Mouse (Mus musculus) forebrain, embryonic 16.5 days (tissue): Measurements from ENCODE around the gene Cyp2c37. TPM values are rescaled to one million over a fixed set of nuclear protein-coding genes. Genes with fewer than 3 reads are reported as not detected.
"Not testable (repeated sequence)": the region's sequence is repeated elsewhere in the genome, so short reads cannot be mapped to it uniquely, and the experiment has no call there.

Experiments used
- ATAC-seq: fragments of 200-750 bp; cut with Nextera tagmentation; 2 replicates; pipeline ENCODE4 v1.8.0; 2017; ENCODE audit warnings: mild to moderate bottlenecking, moderate library complexity
- H3K27ac ChIP-seq: fragments of 300-500 bp; sonication (generic); 2 replicates; pipeline ENCODE4 v1.5.1; 2014; ENCODE audit warnings: low read length, control low read depth
- H3K27me3 ChIP-seq: fragments of 300-500 bp; sonication (generic); replicated peaks from 2 replicates; pipeline ENCODE4 v1.6.1; 2014; ENCODE audit warnings: low read length; ENCODE audit not compliant: control insufficient read depth, insufficient read depth
- H3K36me3 ChIP-seq: fragments of 300-500 bp; sonication (generic); 2 replicates; pipeline ENCODE4 v1.6.1; 2014; ENCODE audit not compliant: control insufficient read depth, insufficient read depth
- H3K4me1 ChIP-seq: fragments of 300-500 bp; sonication (generic); replicated peaks from 2 replicates; pipeline ENCODE4 v1.6.1; 2014; ENCODE audit warnings: low read length; ENCODE audit not compliant: control insufficient read depth, insufficient read depth
- H3K4me2 ChIP-seq: fragments of 300-500 bp; sonication (generic); 2 replicates; pipeline ENCODE4 v1.6.1; 2014; ENCODE audit warnings: mild to moderate bottlenecking, low read length, control low read depth
- H3K4me3 ChIP-seq: fragments of 300-500 bp; sonication (generic); replicated peaks from 2 replicates; pipeline ENCODE4 v1.5.1; 2014; ENCODE audit warnings: mild to moderate bottlenecking, low read length, control low read depth
- H3K9ac ChIP-seq: fragments of 300-500 bp; sonication (generic); replicated peaks from 2 replicates; pipeline ENCODE4 v1.6.1; 2014; ENCODE audit warnings: low read depth, low read length, control low read depth
- H3K9me3 ChIP-seq: fragments of 300-500 bp; sonication (generic); 2 replicates; pipeline ENCODE4 v1.6.1; 2016; ENCODE audit warnings: low read length; ENCODE audit not compliant: control insufficient read depth
- WGBS: fragments of 180-500 bp; shearing (Covaris S2); extraction: QIAGEN DNeasy Blood & Tissue Kit; methylation state at CpG from one replicate; pipeline ENCODE4 v1.1.7; 2014; 5-methylcytosine and 5-hydroxymethylcytosine counted together
- polyA plus RNA-seq: library from polyadenylated mRNA; unstranded; fragments of >200 nt; fragmentation: Nextera tagmentation; extraction: Ambion mirVana; gene quantifications from 2 replicates; pipeline ENCODE4 v1.2.1, GENCODE M21; 2015

The Cyp2c37 gene
- not detected in 2 replicates for polyA plus RNA-seq

DNA sequence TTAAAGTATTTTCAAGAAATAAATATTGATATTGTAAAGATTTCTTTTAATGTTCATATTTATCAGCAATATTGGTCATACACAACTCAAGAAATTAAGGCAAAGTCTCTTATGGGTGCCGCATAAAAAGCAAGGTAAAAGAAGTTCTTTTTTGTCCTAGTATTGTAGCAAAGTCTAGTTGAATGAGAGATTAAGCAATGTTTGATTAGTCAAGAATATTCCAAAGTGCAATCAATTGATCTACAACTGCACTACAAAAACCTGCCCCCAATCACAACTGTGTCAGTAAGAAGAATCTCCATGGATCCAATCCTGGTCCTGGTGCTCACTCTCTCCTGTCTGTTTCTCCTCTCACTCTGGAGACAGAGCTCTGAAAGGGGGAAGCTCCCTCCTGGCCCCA is at the start of gene Cyp2c37:
Gene Cyp2c37 (plus strand): TSS at position 285 of the 400 bp plus-strand sequence.
- H3K9me3 ChIP-seq, H3K4me2 ChIP-seq, H3K27ac ChIP-seq, H3K4me1 ChIP-seq, H3K36me3 ChIP-seq, ATAC-seq, H3K9ac ChIP-seq, H3K27me3 ChIP-seq, H3K4me3 ChIP-seq: not testable (repeated sequence)
- 98% methylated on average over 1 of the region's 1 CpGs for WGBS

DNA sequence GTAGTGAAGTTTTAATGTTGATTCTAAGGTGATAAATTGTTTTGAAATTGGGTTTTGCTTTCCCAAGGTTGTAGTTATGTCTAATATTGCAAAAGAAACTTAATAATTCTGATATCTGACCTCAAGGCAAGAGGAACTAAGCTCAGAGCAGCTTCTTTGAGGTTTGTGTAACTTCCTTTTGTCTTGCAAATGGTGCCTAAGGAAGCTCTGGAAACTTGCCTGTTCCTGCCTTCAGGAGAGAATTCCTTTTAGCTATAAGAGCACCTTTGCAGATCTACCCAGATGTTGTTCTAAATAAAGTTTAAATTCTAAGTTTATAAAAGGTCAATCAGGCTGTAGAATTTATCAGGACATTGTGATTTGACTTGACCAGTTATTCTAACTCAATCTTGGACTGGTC is 31.4 kb upstream of the Cyp2c37 start:
- not testable (repeated sequence) for H3K9me3 ChIP-seq, H3K36me3 ChIP-seq, H3K9ac ChIP-seq, H3K4me2 ChIP-seq, H3K4me1 ChIP-seq, H3K4me3 ChIP-seq, H3K27ac ChIP-seq, H3K27me3 ChIP-seq, ATAC-seq

DNA sequence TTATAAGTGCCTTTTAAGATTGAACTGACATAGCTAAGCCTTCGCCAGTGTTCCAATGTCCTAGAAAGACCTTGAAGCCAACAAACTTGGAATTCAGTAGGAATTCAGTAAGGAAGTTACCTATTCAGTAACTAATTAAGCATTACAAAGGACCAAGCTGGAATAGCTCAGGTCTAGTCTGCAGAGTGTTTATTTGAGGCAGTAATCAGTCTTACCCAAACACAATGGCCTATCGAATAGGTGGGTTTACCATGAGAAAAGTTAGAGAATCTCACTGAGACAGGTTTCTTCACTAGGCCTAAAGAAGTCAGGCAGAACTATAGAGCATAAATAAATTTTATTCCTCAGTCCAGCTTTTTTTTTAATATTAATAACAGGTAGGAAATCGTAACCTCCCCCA is 21.1 kb upstream of the Cyp2c37 start:
- not testable (repeated sequence) for H3K4me1 ChIP-seq, H3K4me3 ChIP-seq
- 91% methylated on average over 3 of the region's 3 CpGs for WGBS

DNA sequence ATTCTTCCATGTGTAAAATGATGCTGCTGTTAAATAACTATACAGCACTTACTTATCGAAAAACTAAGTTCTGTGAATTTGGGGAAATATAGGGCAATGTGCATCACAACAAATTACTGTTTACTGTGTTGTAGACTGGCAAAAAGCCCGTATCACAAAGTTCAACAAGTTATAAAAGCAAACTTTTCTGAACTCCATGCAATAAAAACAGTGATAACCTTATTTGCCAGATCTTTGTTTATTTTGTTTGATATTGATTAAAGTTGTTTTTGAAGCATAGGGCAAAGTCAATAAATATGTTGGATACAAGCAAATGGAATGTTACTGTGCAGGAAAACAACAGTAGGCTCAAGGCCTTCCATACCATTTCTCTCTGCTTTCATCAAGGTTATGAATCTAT is 2.8 kb upstream of the Cyp2c37 start:
- Histone ChIP-seq H3K27ac (no peak overlapping the region), H3K4me2 (no peak overlapping the region), H3K9me3 (no peaks in the 10 kb centered on the region), H3K4me3 (no peak overlapping the region), H3K4me1 (no peaks in the 10 kb centered on the region), H3K36me3 (no peaks in the 10 kb centered on the region), H3K9ac (no peak overlapping the region), H3K27me3 (no peaks in the 10 kb centered on the region)
- ATAC-seq = no peak
- WGBS = 77% methylated on average over 2 of the region's 2 CpGs

More for the DNA sequence above, 21.1 kb upstream of the Cyp2c37 start:
- H3K4me2 ChIP-seq, H3K9ac ChIP-seq, H3K9me3 ChIP-seq, H3K36me3 ChIP-seq, ATAC-seq, H3K27ac ChIP-seq, H3K27me3 ChIP-seq: not testable (repeated sequence)

Other genes with a start within 250 kb of the Cyp2c37 start
- not detected in 2 replicates for gene Cyp2c40, start 179.6 kb upstream of the Cyp2c37 start, polyA plus RNA-seq
- not detected in 2 replicates for gene Cyp2c69, start 105.6 kb upstream of the Cyp2c37 start, polyA plus RNA-seq
- not detected in 2 replicates for gene Cyp2c54, start 81.4 kb downstream of the Cyp2c37 start, polyA plus RNA-seq
- not detected in 2 replicates for gene Cyp2c50, start 97.3 kb downstream of the Cyp2c37 start, polyA plus RNA-seq
- gene Cyp2c70, start 194.9 kb downstream of the Cyp2c37 start, polyA plus RNA-seq = not detected in 2 replicates